Mouse (Mus musculus): Measurements from ENCODE around the gene Zfp513.
A peak's percentile ranks its signal among the peaks of the same experiment; 100 is the strongest.

Gene Zfp513

DNA sequence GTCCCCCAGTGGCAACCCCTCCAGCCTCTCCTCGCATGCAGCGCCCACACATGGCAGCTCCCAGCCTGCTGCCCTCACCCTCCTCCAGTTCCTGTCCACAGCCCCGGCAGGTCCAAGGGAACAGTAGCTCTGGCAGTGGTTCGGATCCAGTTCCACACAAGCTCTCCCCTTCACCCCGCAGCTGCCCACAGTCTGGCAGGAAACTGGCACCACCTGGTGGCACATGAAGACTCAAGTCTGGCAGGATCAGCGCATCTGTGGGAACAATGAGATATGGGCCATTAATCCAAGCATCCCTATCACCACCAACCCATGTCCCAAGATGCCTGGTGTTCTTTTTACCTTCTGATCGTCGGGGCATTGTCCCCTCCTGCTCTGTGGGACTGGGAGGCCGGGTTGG is 2.2 kb downstream of the Zfp513 start:
- DNase-seq (ENCODE audit: low spot score) = peak; percentile 39

DNA sequence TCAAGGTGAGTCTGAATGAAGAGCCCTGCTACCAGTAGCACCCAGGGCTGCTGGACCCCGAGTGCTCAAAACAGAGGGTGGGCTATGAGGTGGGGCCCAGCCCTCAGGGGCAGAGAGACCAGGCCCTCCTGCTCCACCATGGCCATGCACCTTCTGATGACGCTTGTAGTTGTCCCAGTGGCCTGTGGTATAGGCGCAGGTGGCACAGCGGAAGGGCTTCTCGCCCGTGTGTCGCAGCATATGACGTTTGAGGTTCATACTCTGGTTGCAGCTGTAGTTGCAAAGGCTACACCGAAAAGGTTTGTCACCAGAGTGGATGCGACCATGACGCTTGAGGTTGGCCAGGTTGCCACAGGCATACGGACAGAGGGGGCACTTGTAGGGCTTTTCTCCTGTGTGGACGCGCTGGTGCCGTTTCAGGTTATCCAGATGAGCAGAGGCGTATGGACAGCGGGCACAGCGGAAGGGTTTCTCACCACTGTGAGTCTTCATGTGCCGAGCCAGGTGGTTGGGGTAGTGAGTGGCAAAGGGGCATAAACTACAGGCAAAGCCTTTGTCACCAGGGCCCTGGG is 2.7 kb downstream of the Zfp513 start:
- no peak for DNase-seq (ENCODE audit: low spot score)

DNA sequence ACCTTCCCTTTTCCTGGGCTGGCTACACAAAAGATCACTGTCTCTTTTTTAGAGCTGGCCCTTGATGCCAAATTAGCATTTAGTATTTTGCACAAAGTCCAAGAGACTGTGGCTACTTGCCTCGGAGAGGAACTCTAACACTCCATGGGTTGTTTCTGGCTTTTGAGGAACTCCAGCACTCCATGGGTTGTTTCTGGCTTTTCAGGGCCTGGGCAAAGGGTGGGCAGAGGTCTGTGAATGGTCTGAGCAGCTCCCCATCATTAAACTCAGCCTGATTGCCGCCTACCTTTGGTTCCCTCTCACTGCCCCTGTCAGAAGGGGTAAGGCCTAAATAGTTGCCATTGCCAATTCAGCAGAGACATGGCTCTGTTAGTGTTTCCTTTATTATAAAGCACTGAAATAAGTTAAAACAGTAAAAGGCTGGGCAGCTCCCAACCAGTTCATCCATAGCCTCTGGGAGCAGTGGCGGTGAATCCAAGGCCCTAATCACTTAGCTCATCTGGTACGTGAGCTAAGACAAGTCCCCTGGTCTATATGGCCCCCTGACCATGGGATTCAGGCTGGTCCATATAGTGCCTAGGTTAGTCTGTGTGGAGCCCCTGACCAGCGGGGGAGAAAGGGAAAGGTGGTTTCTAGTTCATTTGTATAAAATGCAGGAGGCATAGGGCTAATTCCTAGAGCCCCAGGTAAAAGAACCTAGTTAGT is 3.3 kb downstream of the Zfp513 start:
- no peak for DNase-seq (ENCODE audit: low spot score)

DNA sequence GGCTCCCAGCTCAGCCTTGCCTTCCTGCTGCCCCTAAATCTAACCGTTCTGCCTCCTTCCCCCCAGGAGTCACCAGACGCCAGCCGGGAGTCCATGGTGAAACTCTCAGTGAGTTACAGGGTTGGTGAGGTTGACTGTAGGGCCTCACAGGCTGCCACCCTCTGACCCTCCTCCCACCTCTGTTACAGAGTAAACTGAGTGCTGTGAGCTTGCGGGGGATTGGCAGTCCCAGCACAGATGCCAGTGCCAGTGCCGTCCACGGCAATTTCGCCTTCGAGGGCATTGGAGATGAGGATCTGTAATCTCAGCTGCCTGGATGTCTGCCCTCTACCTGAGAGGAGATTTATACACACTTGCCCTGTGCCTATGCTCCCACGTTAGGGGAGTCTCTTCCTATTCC is 3.9 kb downstream of the Zfp513 start:
- DNase-seq (ENCODE audit: low spot score) = no peak

DNA sequence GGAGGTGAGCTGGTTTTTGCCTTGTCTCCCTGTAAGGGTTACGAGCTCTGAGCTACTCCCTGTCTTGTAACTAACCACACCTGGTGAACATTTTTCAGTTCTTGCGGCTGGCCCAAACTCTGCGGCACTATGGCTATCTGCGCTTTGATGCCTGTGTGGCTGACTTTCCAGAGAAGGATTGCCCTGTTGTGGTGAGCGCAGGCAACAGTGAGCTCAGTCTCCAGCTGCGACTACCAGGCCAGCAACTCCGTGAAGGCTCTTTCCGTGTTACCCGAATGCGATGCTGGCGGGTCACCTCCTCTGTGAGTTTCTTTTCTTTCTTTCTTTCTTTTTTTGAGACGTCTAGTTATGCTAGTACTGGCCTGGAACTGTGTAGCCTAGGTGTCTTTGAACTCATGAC is 5.0 kb downstream of the Zfp513 start:
- DNase-seq (ENCODE audit: low spot score) = no peak

DNA sequence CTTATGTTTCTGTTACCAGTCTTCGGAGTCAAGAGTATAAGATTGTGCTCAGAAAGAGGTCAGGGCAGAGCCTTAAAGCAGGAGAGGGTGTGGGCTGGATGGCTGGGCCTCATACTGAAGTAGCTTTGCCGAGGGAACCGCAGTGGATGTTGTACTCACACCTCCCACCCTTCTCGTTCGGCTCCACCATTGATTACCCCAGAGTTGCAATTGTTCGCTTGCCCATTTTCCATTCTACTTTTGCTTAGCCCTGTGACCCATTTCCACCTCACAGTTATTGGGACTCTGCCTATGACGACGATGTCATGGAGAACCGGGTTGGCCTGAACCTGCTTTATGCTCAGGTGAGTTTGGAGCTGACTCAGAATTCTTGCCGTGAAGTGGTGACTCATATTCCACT is 5.9 kb downstream of the Zfp513 start:
- no peak for DNase-seq (ENCODE audit: low spot score)

DNA sequence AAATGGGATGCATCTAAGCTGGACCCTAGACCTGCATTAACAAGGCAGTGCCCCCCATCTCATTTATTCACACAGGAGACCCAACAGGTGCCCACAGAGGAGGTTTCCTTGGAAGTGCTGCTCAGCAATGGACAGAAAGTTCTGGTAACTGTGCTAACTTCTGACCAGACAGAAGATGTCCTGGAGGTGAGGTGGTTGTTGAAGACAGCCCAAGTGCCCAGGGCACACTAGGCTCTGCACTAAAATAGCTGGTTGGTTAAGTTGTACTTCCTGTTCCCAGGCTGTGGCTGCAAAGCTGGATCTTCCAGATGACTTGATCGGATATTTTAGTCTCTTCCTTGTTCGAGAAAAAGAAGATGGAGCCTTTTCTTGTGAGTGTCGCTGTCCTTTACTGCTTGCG is 6.4 kb downstream of the Zfp513 start:
- DNase-seq (ENCODE audit: low spot score) = no peak

DNA sequence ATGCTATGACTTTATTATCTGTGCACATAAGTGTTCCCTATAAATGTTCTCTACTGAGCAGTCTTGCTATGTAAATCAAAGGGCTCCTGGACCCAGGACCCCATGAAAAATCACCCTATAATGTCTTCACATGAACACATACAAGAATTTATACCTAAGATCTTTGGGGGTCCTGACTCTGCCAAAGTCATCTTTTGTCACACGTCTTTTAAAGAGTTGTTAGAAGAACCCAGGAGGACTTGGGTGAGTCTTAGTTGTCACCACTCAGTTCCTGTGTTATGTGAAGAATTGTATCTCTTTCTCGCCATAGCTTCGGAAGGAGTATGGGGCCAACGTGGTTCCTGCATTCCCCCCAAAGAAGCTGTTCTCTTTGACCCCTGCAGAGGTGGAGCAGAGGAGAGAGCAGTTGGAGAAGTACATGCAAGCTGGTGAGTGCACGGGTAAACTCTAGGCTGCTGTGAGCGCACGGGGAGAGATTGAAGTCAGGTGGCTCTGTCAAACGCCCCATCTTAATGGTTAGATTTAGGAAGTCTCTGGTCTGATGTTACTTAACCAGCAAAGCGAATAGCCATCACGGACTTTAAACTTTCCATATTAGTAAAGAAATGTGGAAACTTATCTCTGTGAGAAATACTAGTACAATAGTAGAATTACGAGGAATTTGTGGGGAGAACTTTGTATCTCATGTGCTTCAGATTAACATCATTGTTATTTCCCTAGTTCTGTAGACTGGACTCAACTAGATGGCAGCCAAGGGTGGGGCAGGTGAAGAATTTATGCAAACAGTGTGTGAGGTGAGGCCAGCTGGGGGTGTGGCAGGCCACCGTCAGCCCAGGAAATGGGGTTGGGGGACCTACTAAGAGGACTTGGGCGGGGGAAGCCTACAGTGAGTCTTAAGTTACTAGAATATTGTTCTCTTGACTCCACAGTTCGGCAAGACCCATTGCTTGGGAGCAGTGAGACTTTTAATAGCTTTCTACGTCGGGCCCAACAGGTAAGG is 7.3 kb downstream of the Zfp513 start:
- DNase-seq (ENCODE audit: low spot score) = no peak

DNA sequence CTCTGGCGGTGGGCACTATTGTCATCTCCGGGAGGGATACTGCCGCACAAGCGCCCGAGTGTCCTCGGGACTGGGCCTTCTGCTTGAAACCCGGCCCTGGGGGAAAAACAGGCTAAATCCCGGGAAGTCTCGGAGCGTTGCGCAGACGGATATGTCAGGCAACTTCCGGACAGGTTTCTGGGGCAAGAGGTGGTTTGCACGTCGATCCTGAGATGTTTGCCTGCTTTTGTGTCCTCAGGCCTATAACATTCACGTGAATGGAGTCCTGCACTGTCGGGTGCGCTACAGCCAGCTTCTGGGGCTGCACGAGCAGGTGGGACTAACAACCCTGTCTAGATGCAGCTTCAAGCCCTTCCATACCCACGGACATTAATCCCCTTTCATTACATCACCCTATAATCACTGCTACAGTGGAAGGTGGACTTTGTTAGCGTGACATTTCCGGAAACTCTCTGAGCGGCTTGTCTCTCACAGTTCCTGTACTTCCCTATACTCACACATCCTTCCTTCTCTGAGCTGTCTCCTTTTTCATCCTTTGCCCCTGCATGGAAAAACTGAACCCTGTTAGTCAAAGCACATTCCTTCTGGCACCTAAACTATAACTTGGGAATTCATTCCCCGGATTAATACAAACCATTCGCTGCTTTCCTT is 8.3 kb downstream of the Zfp513 start:
- peak; percentile 69 for DNase-seq (ENCODE audit: low spot score)

DNA sequence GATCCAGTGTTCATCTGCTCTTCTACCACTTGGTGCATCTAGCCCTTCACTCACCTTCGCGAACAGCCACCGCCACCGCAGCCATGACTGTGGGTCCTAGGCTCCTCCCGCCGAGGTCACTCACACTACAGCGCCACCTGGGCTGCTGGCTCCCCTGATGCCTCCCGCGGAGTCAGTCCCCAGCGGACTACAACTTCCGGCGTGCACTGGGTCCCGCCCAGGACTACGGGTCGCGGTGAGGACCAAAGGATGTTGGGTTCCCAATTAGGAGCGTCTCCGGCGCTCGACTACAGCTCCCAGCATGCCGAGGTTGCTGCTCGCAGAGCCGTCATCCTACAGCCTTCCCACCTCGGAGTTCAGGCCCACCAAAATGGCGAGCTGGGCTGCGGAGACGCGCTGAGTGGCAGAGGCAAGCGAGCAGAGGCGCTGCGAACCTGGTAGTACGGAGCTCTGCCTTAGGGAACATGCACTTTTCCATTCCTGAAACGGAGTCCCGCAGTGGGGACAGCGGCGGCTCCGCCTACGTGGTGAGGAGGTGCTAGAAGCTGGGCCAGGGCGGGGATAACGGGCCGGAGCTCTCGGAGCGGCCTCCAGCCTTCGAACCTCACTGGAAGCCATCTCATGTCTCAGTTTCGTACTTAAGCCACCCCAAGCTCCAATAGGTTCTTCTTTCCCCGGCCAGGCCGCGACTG is 9.0 kb downstream of the Zfp513 start, which contains the start of the genes Snx17 and Eif2b4:
Snx17 (plus strand) TSS at position 289 of the 692 bp plus-strand sequence.
Eif2b4 (minus strand) TSS at position 492 of the 692 bp plus-strand sequence.
- peak; percentile 97 for DNase-seq (ENCODE audit: low spot score)

DNA sequence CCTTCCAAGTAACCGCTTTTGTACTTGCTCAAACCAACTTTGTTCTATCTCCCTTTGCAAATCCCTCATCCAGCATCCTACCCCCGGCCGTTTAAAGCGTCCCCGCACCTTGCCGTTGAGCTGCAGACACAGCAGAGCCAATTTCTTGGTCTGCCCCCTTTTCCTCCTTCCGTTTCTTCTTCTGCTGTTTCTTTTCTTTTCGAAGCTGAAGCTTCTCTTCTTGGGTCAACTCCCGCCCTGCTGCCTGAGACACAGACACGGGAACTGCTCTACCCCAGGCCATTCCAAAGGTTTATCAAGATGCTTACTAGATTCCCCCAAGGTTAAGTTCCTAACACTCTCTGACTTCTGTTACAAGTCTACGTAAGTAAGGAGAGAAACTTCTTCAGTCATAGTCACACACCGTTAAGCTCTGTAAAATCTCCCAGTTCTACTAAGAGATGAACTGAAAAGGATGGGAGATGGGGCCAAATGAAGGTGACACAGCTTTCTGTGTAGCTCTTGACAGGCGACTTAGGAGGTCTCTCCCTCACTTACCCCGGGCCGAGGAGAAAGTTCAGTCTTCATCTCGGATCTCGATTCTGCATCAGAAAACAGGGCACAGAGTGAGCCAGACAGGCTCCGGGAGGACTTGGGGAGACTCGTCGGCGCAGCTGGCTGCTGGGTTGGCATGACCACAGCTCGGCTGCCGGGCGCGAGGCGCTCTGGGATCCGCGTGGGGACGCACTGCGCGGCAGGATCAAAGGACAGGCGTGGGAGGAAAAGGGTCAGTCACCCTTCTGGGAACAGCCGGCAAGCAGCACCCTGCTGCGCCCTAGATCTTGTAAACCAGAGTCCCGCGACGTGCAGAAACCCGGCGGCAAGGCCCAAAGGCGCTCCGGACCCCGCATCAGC is 9.8 kb downstream of the Zfp513 start:
- DNase-seq (ENCODE audit: low spot score) = no peak

DNA sequence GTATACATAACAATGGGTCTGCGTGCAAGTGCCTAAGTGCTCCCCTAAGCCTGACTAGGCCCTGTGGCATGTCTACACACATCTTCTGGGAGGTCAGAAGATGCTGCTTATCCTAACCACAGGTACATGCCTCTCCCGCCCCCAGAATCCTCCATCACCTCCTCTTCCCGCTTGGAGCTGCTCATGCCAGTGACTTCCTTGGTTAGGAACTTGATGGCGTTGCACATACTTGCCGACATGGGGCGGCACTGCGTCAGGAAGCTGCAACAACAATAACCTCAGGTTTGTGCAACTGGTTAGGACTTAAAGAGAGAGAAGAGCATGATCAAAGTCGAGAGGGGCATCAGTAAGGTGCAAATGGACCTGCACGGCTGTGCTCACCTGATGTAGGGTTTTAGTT is 11.9 kb downstream of the Zfp513 start:
- no peak for DNase-seq (ENCODE audit: low spot score)

DNA sequence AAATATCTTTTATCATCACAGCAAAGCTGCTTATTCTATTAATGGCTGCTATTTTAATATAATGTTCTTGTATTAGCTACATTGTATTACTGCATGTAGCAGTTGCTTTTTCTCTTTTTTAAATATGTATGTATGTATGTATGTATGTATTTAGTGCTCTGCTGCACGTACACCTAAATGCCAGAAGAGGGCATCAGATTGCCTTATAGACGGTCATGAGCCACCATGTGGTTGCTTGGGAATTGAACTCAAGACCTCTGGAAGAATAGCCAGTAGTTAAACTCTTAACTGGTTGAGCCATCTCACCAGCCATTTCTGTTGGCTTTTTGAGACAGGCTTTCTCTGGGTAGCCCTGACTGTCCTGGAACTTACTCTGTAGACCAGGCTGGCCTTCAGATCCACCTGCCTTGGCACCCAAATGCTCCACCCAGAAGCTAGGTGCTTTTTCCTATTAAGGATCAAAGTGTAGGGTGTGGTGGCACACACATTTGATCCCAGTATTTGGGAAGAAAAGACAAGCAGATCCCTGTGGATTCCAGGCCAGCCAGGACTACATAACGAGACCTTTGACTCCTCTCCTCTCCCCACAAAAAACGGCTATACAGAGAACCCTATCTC is 13.8 kb downstream of the Zfp513 start:
- no peak for DNase-seq (ENCODE audit: low spot score)

DNA sequence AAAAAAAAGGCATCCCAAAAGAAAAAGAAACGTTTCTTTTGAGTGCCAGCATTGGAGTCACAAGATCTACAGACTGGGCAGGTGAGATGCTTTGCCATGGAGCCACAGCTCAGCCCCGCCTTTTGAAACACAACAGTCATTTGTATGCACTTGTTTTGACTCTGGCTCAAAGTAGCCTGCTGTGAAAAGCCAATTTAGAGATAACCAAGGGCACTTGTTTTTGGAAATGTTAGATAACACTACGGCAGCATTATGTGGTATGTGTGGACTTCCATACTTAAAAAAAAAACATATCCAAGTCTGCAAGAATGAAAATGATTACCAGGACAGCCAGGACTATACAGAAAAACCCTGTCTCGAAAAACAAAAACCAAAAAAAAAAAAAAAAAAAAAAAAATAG is 18.4 kb downstream of the Zfp513 start:
- no peak for DNase-seq (ENCODE audit: low spot score)

DNA sequence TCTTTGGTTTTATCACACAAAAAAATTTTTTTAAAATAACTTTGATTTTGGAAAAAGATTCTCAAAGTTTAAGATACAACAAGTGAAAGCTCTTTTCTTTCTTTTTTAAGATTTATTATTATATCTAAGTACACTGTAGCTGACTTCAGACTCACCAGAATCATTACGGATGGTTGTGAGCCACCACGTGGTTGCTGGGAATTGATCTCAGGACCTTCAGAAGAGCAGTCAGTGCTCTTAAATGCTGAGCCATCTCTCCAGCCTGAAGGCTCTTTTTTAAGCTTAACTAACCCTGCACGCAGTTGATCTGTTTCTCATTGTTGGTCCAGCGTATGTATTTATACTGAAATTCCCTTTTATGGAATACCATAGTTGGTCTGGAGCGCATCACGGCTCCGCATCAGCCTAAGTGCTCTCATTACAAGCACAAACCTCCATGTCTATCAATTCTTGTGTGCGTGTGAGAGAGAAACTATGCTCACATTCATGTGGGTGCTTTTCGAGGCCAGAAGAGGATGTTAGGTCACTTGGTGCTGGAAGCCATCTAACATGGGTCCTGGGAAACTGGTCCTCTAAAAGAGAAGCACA is 20.8 kb downstream of the Zfp513 start:
- no peak for DNase-seq (ENCODE audit: low spot score)

DNA sequence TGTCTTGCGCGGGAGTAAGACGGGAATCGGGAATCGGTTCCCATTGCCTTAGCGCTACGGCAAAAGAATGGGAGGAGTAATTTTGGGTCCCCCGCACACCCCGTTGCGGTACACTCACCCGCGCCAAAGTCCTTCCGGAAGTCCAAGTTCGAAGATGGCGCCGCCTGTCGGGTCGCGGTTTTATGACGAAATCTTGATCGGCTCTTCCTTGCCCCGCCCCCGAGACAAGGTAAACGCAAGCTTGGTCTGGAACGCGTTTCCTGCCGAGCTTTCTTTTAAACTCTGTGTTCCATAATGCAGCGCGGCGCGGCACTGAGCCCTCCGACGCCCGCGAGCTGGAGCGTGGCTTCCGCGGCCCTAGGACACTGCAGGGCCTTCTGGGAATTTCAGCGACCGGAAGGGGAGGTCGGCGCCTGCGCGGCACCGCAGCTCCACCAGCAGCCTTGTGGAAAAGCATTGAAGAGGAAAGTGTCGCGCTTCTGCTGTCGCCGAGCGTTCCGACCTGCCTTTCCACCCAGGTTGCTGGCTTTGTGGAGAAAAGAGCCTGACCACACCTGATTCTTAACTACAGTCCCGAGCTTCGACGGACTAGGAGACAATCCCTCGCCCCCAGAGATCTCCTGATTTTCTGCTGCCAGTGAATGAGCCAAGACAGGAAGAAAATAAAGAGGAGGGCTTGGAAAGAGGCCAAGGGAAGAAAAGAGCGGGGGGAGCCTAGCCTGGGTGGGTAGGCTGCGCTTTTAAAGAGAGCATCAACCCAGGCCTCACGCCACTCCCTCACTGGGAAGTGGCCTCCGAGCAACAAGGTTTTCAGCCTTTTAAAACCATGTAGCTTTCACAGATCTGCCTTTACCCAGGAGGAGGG is 22.1 kb downstream of the Zfp513 start, which contains the start of the genes Gm29609 and Gtf3c2:
Gm29609 (minus strand) TSS at position 146 of the 865 bp plus-strand sequence.
Gtf3c2 (minus strand) TSS at position 379 of the 865 bp plus-strand sequence.
- peak; percentile 97 for DNase-seq (ENCODE audit: low spot score)

DNA sequence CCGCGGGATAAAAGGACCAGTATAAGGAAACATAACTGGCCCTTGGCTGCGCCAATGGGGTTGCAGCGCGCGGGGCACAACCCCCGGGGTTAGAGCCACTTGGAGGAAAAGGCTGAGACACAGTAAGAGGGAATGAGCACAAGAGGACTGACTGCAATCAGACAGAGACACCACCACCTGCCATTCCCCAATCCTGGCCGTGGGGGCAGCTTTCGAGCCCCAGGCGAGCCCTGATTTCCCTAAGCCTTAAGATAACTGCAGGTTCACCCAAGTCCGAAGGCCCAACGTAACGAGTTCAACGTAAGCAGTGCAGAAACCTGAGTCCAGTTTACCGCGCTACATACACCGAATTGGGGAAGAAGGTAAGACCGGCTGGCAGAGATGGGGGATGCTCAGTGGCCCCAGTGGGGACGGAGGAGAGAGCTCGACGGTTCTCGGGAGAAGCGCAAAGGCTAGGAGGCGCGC is 22.8 kb downstream of the Zfp513 start:
- DNase-seq (ENCODE audit: low spot score) = peak; percentile 59

DNA sequence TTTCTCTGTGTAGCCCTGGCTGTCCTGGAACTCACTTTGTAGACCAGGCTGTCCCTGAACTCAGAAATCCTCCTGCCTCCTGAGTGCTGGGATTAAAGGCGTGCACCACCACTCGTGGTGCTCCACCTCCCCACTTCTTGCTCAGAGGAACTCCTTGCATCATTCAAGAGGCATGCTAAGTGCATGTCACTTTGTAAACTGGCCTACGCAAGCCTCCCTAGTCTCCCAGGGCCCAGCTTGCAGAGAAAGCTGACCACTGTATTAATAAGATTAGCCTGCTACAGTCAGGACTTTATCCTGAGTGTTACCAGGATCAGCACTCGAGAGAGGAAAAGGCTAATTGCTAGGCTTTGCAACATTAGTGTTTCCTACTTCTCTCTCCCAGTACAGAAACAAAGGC is 33.5 kb downstream of the Zfp513 start:
- DNase-seq (ENCODE audit: low spot score) = no peak

All from adipocyte (in vitro differentiated cells).